Mouse (Mus musculus) fibroblast of lung, adult 2 months (primary cell): Measurements from ENCODE around the gene Proser3.
A peak's percentile ranks its signal among the peaks of the same experiment; 100 is the strongest.

Experiments used
- DNase-seq: peaks from one replicate; pipeline ENCODE4 v3.0.0-alpha.2; 2011; ENCODE audit warnings: low read depth

Proser3 gene

DNA sequence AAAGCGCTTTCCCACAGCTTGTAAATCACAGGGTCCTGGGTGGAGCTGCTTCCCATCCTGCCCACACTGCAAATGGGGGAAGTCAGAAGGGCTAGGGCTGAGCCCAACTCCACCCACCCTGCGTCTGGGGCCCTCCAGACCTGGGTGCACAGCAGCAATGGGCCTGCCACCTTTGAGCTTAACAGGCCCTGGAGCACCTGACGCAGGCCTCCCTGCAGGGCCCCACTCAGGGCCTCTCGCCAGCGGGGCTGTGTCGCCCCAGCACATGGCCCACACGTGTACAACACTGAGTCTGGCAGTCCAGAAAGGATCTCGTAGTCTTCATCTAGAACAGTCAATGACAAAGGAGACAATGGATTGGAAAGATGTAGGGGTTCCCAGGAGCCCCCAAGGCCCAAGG lies 27.9 kb upstream of the Proser3 start:
- DNase-seq = no peak

DNA sequence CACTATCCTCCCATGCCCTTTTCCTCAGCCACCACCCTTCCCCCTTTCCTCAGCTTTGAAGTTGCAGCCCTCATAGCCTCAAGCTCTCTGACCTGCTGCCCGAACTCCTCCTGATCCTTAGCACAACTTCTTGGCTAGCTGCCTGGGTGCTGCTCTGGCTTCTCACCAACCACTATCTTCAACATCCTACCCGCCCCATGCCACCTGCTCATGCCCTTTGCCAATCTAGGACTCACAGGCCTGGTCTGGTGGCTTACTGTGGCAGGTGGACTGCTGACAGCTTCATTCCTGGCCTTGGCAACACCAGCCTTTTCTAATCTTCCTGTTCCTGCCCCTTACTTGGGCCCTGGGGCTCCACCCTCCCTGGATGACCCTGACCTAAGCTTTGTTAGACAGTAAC lies 20.9 kb upstream of the Proser3 start:
- no peak for DNase-seq

DNA sequence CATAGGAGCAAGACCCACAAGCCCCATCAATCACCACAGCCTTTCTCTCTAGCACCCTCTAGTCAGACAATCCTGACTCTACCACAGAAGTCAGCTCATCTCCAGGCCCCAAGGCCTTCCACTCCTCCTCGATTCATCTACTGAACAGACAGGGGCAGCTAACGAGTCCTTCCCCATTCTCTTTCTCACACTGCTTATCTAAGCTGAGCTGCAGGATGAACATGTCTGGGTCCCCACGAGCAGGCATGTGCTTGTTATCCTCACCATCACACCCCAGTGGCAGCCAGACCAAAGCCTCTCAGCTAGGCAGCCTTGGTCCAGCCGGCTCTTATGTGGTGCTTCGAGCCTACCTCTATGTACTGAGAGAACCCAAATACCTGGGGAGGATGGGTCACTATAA lies 20.3 kb upstream of the Proser3 start:
- DNase-seq = no peak

DNA sequence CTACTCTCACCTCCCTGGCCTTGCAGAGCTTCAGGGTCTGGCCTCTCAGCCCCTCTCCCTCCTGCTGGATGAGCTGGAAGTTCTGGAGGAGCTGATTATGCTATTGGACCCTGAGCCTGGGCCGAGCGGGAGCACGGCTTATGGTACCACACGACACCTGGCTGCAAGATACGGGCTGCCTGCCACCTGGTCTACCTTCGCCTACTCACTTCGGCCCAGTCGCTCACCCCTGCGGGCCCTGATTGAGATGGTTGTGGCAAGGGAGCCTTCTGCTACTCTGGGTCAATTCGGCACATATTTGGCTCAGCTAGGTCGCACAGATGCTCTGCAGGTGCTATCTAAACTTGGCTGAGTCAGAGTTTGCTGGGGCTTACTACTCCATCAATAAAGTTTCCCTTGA lies 15.5 kb upstream of the Proser3 start:
- no peak for DNase-seq

DNA sequence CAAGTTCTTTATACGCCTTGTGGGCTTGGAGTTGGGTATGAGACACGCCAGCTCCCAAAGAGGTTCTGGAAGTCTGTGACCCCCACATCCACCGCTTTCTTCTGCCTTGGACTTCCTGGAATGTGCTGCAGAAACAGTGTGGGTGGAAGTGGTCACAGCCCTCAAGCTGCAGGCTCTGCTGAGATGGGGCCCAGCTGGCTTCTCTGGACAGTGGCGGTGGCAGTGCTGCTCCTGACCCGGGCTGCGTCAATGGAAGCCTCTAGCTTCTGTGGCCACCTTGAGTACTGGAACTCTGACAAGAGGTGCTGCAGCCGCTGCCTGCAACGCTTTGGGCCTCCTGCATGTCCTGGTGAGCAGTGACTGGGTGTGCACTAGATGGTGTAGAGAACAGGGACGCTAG lies 13.9 kb upstream of the Proser3 start:
- no peak for DNase-seq

DNA sequence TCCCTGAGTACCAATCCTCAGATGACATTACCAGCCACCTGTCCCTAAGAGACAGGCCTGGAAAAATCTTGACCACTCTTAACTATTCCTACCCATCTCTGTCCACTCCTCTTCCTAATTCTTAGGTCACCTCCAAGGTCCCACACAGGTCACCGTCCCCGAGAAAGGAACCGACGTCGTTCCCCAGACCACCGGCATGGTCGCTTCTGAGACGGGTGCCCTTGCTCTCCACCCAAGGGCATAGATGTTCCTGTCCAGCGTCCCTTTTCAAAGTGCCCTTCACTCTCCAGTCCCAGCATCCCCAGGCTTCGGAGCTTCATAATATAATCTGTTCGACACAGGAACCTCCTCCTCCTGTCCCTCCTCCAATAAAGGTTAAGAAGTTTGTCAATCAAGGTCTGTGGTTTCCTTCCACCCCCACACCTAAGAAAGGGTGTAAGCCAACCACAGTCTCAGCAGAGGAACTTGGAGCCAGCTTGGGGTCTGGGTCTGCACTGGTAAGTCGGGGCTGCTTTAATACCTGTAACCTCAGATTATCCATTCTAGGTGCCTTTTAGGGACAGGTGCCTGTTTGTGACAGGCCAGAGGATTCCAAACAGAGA lies 13.0 kb upstream of the Proser3 start, which contains the start of gene Igflr1:
TSS of gene Igflr1 (plus strand) at position 458 of the 602 bp plus-strand sequence.
- no peak for DNase-seq

DNA sequence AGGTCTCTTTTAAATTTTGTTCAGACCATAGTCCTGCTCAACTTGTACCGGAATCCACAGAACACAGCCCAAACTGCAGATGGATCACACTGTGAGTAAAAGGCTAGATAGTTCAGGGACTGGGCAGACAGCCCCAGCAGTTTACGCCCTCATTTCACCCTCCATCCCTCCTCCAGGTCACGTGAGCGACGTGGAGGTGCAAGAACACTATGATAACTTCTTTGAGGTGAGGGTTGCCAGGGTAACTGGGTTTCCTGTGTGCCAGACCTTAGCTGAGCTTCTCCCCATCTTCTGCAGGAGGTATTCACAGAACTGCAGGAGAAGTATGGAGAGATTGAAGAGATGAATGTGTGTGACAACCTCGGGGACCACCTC lies 11.8 kb upstream of the Proser3 start:
- no peak for DNase-seq

DNA sequence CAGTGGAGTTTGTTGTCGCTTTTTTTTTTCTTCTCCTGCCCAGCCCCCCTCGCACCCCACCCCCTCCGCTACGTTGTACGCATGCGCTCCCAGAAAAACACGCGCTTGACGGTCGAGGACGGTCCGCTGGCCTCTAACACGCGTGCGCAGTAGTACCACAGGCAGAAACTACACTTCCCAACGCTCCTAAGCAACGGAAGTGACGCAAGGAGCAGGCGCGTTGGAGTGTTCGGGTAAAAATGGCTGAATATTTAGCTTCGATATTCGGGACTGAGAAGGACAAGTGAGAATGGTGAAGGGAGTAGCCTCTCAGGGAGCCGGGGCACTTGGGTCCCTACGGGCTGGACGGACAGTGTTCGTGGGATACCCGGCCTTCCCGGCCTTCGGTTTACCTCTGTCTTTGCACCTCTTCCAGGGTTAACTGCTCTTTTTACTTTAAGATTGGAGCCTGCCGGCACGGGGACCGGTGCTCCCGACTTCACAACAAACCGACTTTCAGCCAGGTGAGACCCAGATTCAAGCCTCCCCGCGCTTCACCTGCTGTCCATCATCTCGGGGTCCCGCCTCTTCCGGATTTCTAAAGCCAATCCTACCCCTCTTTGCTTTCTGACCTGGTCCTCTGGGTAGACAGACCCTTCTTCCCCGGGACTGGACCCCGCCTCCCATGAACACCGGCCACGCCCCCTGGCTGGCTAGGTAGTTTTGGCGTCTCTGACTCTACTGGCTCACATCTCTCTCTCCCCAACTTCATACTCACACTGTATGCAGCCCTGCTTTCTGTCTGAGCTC lies 11.2 kb upstream of the Proser3 start, which contains the start of the genes U2af1l4, Gm49396 and Psenen:
TSS of gene U2af1l4 (plus strand) at position 185 of the 789 bp plus-strand sequence.
TSS of gene Gm49396 (plus strand) at position 228 of the 789 bp plus-strand sequence.
TSS of gene Psenen (minus strand) at position 511 of the 789 bp plus-strand sequence.
- DNase-seq = peak; percentile 95

DNA sequence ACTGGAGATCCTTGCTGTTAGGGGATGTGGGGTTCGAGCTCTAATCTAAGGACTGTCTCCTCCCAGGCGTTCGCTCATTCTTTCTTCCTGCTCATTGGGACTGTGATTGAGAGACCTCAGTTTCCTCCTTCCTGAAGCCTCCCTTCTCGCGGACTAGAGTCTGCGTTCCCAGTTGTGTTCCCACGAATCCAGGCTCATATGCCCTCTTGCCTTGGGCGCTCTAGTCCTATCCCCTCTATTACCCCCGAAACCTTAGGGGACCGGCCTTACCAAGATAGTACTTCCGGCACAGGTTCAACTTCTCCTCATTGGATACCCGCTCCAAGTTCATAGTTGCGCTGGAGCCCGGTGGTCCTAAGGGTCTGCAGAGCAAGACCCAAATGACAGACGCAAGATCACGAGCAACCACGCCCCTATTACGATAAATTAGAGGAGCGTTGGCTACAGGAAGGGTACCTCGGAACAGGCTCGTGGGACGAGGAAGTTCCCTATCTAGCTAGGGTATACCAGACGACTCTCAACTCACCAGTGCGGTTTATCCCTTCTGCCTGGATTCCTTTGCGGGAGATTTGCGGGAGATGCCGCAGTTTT lies 10.5 kb upstream of the Proser3 start:
- DNase-seq = peak; percentile 28

DNA sequence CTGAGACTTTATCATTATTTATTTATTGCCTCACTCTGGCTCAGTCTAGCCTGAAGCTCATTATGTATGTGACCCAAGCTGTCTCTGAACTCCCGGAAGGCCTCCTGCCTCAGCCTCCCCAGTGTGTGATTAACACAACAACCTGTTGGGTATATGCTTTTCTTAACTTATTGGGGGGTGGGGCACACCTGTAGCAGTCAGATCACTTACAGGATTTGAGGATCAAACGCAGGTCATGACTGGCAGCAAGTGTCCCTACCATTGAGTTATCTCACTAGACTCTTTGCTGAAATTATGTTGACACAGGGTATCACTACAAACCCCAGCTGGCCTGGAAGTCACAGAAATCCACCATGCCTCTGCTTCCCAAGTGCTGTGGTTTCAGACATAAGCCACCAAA lies 8.2 kb upstream of the Proser3 start:
- no peak for DNase-seq

DNA sequence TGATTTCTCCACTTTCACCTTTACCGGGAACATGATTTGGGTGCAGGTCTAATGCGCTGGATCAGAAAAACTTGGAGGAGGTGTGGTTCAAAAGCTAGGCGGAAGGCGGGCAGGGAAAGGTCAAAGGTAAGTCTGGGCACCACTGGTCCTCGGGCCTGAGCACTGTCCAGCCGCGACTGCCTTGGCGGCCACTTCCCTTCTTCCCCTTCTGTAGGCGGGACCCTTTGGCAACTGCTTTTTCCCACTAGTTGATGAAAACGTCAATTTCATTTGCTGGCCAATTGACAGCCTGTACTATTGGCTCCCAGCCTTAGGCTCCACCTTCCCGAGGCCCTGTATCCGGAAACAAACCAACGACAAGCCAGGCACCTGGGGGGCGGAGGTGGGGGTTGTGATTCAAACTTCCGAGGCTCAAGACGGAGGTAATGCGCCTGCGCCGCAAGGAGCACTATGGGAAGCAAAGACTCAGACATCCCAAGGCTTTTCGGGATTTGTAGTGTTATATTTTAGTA lies 7.4 kb upstream of the Proser3 start, which contains the start of gene Lin37:
TSS of gene Lin37 (minus strand) at position 396 of the 512 bp plus-strand sequence.
- DNase-seq = peak; percentile 100

DNA sequence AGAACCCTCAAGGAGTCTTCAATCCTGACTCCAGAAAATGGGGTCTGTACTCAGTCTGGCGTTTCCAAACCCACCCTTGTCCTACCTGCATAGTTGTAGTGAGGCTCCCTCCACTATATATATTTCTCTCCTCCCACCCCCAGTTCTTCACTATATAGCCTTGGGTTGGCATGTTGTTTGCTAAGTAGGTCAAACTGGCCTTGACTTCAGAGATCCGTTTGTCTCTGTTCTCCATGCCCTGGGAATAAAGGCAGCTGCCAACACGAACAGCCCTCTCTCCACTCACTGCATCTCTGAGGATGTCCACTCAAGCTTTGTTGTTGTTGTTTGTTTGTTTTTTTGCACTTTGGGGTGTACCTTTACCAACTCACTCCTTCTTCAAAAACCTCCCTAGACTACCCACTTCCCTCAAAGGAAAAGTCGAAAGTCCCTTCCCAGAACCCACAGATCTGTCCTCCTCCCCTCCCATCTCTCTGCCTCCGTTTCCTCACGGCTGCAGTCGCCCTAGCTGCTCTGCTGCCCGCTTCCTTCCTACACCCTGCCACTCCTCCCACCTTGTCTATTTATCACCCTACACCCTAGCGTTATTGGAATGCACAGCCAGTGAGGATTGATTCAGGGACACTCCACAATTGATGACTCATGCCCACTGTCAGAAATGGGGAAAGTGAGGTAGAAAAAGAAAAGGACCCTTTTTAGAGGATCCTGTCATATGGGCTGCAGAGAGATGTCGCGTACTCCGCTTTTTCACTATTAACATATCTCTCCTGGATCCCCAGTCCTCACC lies 6.8 kb upstream of the Proser3 start:
- no peak for DNase-seq

DNA sequence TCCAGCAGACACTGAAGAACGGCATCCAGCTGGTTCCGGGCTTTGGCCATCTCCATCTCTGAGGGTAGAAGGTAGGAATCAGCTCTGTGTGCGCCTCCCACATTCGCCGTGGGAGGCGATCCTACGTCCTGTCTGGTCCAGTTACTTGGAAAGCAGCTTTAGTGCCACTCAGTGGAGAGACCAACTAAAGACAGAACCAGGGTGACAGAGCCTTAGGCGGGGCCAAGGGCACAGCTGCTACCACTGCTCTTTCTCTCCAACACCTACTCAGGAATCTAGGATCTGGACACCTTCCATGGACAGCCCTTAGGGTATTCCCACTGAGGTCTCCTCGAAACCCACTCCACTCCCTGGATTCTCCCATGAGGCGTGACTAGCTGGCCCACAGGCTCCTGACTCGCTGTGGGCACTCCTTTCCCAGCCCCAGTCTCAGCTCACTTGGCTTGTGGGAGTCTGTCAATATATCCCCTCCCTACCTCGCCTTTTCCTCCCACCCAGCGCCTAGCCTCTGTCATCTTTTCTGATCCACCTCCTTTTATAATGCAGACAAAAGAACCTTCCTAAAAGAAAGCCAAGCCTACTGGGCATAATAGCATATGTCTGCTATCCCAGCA lies 5.9 kb upstream of the Proser3 start:
- no peak for DNase-seq

DNA sequence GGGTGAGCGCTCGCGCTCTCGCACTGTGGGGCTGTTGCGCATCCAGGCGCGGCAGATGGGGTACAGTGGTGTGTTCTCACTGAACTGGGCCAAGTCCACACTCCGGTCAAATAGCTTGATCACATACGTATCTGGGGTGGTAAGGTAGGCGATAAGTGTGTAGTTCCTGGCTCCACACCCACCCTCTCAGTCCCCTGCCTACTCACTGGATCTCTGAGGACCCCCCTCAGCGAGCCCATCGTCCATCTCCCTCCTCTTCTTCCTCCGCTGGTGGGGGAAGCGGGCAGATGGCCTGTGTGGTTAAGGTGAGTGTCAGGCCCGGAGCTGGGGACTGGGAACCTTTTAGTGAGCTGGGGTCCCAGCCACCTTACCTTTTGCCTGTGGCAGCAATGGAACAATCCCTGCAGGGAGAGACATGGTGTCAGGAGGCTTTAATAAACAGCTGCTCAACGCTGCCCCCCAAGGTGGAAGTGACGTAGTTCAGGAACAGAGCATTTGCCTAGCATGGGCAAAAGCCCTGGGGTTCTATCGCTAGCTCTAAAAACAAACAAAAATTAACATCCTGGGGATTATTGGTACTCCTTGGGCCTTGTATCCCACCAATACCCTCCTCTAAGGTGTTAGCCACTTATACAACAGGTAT lies 4.9 kb upstream of the Proser3 start:
- no peak for DNase-seq

DNA sequence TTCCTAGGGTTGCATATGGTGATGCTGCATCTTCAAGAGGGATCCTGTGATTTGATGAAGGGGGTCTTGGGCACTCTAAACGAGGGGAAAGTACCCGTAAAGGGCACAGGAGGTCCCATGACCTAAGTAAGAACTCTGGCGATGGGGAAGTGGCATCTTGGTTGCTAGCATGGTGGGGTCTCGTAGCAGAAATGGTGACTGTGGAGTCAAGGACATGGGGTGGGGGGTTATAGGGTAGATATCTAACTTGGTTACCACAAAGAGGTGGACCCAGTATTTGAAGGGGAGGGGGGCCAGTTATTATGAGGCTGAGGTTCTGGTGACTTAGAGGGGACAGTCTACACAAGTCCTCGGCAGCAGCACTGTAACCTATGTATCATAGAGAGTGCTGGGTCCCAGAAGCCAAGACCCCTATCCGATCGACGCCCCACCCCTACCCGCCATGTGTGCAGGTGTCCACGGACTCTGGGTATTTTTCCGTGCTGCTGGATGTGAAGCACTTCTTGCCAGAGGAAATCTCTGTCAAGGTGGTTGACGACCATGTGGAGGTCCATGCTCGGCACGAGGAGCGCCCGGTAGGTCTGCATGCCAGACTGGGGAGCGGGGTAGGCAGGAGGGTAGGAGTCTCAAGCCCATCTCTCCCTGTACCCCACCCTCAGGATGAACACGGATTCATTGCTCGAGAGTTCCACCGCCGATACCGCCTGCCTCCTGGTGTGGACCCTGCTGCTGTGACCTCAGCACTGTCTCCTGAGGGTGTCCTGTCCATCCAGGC lies 1.9 kb upstream of the Proser3 start:
- DNase-seq = no peak

DNA sequence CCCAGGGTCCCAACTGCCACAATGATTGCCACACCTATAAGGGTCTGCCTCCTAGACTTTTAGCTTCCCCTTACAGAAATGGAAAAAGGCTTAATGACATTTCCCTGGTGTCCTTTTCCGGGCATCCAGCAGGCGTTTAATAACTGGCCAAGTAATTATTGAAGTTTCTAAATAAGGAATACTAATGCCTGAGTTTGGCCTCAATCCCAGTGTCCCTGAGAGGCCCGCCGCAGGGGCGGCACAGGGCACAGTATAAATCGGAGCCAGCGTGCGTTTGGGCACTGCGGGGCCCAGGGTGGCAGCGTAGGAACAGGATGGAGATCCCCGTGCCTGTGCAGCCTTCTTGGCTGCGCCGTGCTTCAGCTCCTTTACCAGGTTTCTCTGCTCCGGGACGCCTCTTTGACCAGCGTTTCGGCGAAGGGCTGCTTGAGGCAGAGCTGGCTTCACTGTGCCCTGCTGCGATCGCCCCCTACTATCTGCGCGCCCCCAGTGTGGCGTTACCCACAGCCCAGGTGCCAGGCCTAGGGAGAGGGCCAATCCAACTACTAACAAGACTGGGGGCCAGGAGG lies 1.0 kb upstream of the Proser3 start:
- no peak for DNase-seq

DNA sequence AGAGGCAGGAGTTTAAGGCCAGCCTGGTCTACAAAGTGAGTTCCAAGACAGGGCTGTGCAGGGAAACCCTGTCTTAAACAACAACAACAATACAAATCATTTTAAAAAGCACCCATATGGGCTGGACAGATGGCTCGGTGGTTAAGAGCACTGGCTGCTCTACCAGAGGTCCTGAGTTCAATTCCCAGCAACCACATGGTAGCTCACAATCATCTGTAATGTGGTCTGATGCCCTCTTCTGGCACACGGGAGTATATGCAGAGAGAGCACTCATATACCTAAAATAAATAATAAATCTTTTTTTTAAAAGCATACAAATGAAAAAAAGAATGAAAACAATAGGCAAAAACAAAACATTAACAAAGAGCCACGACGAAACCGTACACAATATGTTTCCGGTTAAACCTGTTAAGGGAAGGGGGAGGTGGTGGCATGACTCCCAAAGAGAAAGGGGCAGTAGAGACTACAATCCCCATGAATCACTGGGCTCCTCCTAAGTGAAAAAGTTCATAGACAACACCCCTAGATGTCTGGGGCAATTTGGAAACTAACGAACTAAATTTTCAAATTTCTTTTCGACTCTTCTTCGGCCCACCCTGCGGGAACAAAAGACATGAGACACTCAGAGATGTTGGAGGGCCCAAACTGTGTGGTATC lies 526 bp downstream of the Proser3 start:
- no peak for DNase-seq

DNA sequence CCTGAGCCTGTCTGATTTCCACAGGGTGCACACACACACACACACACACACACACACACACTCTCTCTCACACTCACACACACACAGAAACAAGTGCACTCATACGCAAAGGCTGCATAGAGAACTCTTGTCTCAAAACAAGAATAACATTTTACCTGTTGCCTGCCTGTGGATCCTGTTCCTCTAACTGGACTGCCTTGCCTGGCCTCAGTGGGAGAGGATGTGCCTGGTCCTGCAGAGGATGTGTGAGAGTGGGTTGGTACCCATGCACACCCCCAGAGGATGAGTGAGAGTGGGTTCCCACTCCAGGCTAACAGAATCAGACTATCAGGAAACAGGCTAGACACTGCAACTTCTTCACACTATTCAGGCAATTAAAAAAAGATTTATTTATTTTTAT lies 1.5 kb downstream of the Proser3 start:
- DNase-seq = no peak

DNA sequence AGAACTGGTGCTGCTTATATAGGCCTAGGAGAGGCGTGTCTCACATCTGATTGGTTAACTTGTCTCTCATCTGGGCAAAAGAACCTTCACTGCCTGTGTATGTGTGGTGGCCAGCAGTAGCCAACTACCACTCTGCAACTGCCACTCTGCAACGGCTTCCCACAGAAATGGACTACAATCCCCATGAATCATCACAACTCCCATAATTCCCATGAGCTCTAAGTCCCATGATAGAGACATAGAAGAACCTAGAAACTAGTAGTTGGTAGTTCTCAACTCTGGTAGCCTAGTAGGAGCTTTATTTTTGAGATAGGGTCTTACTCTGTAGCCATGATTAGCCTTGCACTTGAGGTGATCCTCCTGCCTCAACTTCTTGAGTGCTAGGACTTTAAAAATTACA lies 2.2 kb downstream of the Proser3 start:
- DNase-seq = no peak
